Mouse (Mus musculus) splenic B cell, adult 2 months (primary cell): ENCODE data around the gene 2210017I01Rik.

ENCODE experiments used
- DNase-seq: peaks from one replicate; pipeline ENCODE4 v3.0.0-alpha.2; 2011; ENCODE audit warnings: low read depth, low spot score
- H3K27me3 ChIP-seq: 2 replicates; pipeline ENCODE4 v1.6.1; 2012; ENCODE audit warnings: mild to moderate bottlenecking, low read length, moderate library complexity, mixed read lengths; ENCODE audit not compliant: control insufficient read depth, poor library complexity, insufficient read depth, severe bottlenecking
- H3K36me3 ChIP-seq: 2 replicates; pipeline ENCODE4 v1.6.1; 2012; ENCODE audit warnings: mild to moderate bottlenecking, low read length, moderate library complexity, mixed read lengths; ENCODE audit not compliant: control insufficient read depth, poor library complexity, insufficient read depth, severe bottlenecking

The 2210017I01Rik gene

DNA sequence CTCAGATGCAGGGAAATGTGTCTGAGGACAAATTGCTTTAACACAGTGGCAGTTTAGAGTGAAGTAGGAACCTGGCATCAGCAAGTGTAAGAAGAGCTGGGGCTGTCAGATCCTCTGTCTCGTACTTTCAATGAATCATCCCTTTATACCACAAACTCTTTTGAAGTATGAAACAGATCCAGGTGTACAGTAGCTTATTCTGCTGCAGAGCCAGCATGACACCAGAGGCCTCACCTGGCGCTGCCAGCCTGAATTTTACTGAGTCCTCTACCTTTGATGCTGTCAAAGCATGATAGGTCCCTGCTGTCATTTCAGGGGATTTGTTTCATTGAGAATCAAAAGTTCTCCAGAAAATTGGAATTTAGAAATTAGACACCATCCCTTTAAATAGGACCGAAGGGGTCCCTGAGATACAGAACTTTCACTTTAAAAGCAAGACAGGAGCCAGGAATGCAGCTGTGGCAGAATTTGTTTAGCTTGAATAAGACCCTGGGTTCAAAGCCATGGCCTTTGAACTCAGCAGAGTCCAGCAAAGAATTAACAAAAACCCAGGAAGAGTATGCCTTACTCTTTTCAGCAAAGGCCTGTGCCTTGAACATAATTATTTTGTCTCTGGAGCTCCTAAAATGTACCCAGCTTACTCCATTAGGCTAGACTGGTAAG lies 24.0 kb downstream of the 2210017I01Rik start:
- H3K36me3 ChIP-seq: no peaks in the 10 kb centered on the region
- no peaks in the 10 kb centered on the region for H3K27me3 ChIP-seq
- no peak for DNase-seq

DNA sequence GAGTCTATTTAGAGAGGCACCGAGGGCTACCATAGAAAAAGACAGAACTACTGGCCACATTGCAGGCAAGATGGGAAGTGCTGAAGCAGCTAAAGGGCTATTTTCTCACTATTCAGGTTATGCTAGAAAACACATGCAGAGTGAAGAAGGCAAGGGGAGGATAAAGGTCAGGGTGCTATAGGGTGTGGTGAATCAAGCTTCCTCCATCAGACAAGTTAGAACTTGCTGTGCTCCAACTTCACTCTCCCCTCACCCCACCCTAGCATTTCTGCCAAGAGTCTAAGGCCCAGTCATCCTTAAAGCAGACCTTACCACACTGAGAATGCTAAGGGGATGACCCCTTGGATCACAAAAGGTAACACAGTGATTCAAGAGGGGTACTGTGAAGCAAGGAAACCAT lies 27.8 kb downstream of the 2210017I01Rik start:
- DNase-seq: no peak
- Histone ChIP-seq H3K27me3 (no peaks in the 10 kb centered on the region), H3K36me3 (no peaks in the 10 kb centered on the region)

DNA sequence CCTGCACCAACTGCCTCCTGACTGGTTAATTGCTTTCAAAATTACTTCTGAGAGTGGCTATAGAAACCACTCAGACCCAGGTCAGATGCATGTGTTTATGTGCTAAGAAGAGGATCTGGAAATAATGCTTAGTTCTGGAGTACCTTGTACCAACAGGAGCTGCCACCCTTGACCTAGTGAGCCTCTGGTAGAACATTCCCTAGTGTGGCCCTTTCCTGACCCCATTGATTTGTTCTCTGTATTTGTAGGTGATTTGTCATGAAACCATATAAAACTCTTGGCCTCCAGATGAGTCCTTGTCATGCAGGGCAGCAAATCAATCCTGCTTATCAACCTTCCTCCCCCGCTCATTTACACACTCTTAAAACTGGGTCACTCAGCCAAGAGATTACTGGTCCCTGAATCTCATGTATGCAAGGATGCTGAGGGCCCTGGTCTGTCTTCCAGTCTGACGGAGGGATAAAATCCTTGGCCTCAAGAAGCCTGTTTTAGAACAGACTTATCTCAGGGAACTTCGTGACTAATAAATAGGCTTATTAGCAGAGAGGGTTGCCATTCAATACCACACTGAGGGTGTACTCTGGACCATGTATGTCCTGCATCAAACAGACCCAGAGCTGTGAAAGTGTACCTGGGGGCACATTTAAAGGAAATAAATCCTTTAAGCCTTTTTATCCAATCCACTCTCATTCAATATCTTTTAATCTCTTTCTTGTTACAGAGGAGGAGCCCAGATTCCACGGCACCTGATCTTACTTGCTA lies 28.5 kb downstream of the 2210017I01Rik start:
- H3K27me3 ChIP-seq: no peaks in the 10 kb centered on the region
- no peak for DNase-seq
- no peaks in the 10 kb centered on the region for H3K36me3 ChIP-seq

DNA sequence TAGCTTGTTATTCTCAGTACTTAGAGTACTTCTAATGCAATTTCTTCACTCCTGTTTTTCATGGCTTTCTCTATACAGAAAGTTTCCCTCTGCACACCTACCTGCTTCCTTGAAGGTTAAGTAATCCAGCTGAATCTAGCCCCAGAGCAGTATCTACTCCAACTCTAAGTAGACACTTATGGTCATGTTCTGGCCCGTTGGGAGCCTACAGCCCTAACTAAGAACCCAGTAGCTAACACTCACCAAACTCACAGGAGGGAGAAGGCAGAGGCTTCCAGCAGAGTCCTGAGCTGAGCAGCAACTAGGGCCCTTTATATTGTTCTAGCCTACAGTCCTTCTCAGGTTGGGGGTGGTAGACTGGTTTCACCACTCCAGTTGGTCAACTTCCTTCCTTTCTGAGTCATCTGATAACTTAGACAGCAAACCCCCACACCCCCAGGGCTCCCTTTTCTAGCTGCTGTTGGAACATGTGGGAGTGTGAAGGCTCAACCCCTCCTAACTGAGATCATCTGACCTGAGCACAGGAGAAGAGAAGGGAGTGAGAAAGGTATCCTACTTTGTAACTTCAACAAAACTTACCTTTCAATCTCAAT lies 33.7 kb downstream of the 2210017I01Rik start, which contains the start of gene Ivl:
Gene Ivl, minus strand, starts transcription at position 287 of the 593 bp plus-strand sequence.
- H3K27me3 ChIP-seq: no peaks in the 10 kb centered on the region
- no peak for DNase-seq
- H3K36me3 ChIP-seq: no peaks in the 10 kb centered on the region

DNA sequence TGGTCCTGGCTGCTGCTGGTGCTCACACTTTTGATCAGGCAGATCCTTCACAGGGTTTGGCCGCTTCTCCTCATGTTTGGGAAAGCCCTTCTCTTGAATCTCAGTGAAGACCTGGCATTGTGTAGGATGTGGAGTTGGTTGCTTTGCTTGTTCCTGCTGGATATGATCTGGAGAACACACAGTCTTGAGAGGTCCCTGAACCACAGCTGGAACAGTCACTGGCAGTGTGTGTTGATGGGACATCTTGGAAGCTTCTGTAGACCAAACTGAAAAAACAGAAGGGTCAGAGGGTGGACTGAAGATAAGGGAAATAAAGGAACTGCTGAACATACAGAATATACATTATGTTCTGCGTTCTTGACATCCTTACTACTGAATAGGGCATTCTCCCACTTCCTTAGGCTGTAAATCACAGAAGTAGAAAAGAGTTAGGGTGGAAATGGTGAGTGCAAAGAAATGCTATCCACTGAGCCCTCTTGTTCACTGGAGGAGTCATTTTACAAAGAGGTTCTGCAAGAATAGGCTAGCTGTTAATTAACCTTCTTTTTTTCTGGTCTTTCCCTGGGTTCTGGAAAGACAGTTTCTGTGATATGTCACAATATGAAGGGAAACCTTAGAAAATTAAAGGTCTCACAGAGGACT lies 34.7 kb downstream of the 2210017I01Rik start:
- DNase-seq: no peak
- Histone ChIP-seq H3K27me3 (no peaks in the 10 kb centered on the region), H3K36me3 (no peaks in the 10 kb centered on the region)

DNA sequence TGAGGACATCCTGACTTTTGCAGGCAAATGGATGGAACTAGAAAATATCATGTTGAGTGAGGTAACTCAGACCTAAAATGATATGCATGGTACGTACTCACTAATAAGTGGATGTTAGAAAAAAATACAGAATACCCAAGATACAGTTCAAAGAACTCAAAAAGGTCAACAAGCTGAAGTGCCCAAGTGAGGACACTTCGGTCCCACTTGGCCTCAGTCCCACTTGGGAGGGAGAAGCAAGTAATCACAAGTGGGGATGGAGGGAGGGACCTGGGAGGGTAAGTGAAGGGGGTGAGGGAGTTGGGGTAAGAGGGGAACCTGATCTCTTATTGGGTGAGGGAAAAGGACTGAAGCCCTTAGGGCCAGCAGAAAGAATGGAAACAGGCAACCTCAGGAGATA lies 38.5 kb downstream of the 2210017I01Rik start:
- Histone ChIP-seq H3K27me3 (no peaks in the 10 kb centered on the region), H3K36me3 (no peaks in the 10 kb centered on the region)
- DNase-seq: no peak

DNA sequence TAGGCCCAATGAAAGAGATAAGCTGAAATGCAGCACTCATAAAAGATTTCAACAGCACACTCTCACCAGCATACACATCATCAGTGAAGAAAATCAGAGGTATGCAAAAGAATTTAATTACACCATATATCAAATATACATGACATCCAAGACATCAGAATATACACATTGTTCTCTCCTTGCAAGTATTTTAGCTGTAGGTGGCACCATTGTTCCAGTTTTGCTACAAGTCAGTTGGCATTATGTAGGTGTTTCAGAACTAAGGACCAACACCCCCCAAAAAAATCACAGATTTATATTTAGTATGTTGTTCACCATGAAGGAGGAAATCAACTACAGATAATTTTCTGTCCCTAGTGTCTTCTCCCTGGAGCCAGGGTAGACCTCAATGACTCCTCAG lies 41.9 kb downstream of the 2210017I01Rik start:
- no peak for DNase-seq
- Histone ChIP-seq H3K36me3 (no peaks in the 10 kb centered on the region), H3K27me3 (no peaks in the 10 kb centered on the region)
